Mouse (Mus musculus) granulocyte monocyte progenitor cell, adult 5-6 weeks (primary cell): ENCODE data around the gene Entpd6. TPM values are rescaled to one million over a fixed set of nuclear protein-coding genes. Genes with fewer than 3 reads are reported as not detected.

Experiments used
- ATAC-seq: replicated peaks from 2 replicates; pipeline ENCODE4 v1.8.0; 2016; ENCODE audit warnings: mild to moderate bottlenecking, moderate TSS enrichment, inconsistent platforms; ENCODE audit not compliant: poor library complexity, severe bottlenecking
- total RNA-seq, 2 experiments: library from RNA; stranded (forward) in 1 of 2; stranded (reverse) in 1 of 2; fragments of 200-712, 200-1000 nt in 1 of 2; fragments of >200 nt in 1 of 2; fragmentation: Nextera tagmentation in 1 of 2; gene quantifications; 2 replicates each; pipeline ENCODE4 v1.2.3; 2014 to 2017

The Entpd6 gene
- total RNA-seq, 2 experiments from 2014 or later: 14.7 to 17.0 TPM

DNA sequence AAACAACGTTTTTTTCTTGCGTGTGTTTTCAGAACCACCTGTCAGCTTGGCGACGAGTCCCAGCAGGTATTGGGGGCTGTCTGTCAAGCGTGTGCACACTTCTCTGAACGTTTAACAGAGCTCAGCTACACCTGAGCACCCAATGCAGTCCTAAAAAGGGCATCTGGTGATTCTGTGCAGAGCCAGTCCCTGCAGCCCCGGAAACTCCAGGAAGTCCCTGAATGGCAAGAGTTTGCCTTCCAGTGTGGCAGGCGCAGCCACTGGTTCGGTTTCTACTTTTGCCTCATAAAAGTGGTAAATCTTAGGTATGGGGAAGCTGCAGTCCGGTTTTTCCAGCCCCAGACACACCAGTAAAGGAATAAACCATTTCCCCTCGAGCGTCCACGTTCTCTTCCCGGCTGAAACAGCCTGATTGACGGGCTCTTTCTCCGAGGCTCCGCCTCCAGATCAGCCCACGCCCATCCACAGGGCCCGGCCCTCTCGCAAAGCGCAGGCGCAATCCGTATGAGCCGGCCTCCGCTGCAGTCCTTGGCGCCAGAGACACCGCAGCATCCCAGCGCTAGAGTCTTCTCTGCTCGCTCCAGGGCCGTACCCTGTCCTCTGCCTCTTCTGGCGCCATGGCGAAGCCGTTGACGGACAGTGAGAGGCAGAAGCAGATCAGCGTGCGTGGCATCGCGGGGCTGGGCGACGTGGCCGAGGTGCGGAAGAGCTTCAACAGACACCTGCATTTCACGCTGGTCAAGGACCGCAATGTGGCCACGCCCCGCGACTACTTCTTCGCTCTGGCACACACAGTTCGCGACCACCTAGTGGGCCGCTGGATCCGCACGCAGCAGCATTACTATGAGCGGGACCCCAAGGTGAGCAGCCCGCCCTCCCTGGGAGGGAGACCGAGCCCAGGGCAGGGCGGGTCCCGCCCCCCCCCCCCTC lies 37.7 kb downstream of the Entpd6 start, which contains the start of gene Pygb:
TSS of gene Pygb (plus strand) at position 485 of the 930 bp plus-strand sequence.
- ATAC-seq: peak; percentile 82

- ATAC-seq: peak; percentile 3
Observed at GRCm38 (mm10) chr2:150787234-150787771, 38.5 kb downstream of the Entpd6 start.

DNA sequence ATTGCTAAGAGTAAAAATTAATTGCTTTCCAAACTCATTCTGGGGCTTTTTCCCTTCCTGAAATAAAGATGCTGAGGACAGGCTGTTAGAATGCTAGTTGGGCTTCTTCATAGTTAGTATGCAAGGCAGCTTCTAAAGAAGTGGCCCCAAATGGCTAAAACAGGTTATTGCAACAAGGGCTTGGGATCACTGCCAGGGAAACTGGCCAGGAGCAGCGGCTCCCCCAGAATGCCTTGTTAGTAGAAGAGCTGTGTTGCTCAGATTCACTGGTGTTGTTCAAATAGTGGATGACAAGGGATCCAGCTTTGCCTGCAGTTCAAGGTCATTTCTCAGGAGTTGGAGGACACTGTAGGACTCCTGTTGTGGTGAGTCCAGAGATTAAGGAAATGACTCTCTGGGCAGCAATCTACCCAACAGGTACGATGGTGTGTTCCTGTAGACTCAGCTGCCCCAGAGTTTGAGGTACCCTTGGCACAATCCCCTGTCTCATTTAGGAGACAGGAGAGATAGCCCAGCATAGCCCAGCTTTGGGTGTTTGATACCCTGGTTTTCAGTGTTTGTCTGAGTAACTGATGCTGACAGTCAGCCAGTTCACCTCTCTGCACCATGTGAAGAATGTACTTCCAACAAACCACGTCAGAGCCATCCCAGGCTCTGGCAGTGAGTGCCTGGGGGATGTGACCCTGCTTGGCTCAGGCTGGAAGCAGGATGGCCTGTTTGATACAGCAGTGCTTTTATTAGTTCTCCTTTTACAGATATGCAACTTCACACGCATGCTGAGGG lies 40.1 kb downstream of the Entpd6 start:
- ATAC-seq: 0 out of 2 replicates have a peak, but pooled peaks have one; percentile 8

DNA sequence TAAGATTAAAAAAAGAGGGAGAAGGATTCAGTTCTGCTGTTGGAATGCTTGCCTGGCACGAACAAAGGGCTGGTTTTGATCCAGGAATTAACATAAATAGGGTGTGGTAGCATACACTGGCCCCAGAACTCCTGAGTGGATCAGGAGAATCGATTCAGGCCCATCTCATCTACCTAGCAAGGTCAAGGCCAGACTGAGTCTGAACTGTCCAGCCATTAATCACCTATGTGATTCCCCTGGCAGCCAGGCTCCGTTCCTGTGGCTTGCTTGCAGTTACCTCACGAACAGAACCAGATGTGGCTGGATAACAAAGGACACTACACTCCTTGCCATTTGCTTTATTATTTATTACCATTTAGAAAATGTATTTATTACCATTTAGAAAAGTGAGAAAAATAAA lies 44.5 kb downstream of the Entpd6 start:
- ATAC-seq: no peak

GRCm38 (mm10) chr2:150798084-150798483 lies 49.2 kb downstream of the Entpd6 start:
- no peak for ATAC-seq

GRCm38 (mm10) chr2:150800616-150801015 lies 51.8 kb downstream of the Entpd6 start:
- no peak for ATAC-seq

DNA sequence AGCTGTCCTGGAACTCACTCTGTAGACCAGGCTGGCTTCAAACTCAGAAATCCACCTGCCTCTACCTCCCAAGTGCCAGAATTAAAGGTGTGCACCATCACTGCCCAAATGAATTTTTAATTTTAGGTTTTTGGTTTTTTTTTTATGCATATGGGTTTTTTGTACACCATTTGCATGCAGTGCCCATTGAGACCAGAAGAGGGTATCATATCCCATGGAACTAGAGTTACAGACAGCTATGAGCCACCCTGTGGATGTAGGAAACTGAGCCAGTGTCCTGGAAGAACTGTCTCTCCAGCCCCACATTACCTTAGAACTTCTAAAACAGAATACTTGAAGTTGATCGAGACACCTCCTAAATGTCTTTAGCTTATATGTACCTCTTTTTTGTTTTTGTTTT lies 54.2 kb downstream of the Entpd6 start:
- ATAC-seq: peak; percentile 84

DNA sequence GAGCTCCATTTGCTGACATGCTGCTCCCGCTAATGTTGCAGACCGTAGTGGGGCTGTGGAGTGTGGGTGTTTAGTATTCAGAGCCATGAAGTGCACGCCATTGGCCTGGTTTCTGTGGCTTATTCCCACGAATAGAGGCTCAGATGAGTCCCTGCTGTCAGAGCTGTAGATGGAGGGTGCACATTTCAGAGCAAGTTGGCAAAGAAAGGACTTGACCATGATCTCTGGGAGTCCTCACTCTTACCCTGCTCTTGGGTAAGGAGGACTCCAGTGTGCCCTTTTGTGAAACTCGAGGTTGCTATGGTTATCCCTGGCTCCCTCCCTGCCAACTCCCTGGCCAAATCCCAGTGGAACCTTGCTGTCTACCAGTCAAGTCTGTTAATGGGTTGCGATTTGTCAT lies 59.5 kb downstream of the Entpd6 start:
- ATAC-seq: no peak

DNA sequence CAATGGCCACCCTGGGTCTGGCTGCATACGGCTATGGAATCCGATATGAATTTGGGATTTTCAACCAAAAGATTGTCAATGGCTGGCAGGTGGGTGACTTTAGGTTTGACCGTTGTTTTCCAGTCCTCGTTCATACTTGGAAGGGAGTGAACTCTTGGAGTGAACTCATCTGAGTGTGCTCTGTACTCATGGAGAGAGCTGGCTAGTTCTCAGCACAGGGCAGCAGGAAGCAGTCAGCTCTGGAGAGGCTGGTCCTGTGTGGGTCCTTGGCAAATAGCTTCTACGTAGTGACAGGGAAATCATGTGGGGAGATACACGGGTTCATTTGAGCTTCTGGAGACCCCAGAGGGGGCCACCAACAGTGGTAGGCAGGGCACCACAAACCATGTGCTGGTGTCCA lies 60.0 kb downstream of the Entpd6 start:
- no peak for ATAC-seq

DNA sequence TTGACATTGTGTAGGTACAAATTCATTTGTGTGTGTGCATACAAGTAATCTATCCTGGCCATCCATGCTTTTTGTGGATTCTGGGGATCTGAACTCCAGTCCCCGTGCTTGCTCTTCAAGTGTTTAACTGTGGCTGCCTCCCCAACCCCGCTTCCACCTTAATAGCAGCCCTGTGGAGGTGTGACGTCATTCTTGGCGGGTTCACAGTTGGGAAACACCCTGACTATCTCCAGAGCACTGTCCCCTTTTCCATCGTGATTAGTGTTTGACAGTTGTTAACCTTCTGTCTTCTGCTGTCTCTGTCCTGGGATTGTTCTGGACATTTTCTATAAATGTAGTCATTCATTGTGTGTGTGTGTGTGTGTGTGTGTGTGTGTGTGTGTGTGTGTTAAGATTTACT lies 61.8 kb downstream of the Entpd6 start:
- peak; percentile 36 for ATAC-seq

DNA sequence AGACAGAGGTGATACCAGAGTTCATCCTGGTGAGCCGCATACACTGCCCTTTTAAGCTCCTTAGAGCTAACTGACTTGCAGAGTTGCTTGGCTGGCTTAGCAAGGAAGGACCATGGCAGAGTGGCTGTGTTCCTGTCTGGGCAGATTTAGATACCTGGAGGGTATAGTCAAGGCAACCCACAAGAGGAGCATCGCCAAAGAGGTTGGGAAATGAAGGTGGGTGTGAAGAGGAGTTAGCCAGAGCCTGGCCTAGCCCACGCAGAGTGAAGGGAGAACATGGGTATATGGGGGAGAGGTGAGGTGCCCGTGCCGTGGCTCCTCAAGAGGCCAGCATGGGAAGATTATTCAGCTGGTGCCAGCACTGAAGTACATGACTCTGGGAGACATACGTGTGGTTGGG lies 64.0 kb downstream of the Entpd6 start:
- no peak for ATAC-seq

DNA sequence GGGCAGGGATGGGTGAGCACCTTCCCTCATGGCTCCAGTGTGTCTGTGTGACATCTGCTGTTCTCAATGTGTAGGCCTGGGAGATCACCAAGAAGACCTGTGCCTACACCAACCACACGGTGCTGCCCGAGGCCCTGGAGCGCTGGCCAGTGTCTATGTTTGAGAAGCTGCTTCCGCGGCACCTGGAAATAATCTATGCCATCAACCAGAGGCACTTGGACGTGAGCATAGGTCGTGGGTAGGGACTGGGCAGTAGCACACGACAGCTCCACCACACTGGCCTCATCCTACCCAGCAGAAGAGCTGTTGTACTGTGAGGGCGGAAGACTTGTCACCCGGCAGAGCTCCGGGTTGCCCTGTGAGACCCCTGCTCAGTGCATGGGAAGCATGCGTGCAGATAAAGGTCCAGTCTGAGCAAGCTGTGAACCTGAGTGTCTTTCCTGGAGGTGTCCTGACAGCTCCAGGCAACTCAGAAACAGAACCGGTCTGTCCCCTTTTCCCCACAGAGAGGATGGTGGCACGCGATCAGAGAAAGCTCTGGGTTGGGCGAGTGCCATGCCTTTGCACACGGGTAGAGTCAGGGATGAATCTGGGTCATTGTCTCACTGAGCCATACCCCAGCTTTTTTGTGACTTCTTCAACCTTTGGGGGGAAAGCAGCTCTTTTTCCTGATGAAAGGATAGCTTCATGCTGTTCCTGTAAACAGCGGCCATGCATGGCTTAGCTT lies 68.0 kb downstream of the Entpd6 start:
- no peak for ATAC-seq

- no peak for ATAC-seq
Observed at GRCm38 (mm10) chr2:150818742-150819141, 69.9 kb downstream of the Entpd6 start.

DNA sequence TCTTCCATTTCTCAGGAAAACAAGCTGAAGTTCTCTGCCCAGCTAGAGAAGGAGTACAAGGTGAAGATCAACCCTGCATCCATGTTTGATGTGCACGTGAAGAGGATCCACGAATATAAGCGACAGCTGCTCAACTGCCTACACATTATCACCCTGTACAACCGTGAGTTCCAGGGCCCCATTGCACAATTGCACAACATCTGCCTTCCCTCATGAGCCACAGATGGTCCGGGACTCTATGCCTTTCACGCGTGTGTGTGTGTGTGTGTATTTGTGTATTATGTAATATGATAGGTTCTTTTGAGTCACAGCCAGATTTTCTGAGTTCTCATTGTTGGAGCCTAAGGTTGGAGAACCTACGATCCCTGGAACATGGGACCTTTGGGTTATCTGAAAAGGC lies 71.9 kb downstream of the Entpd6 start:
- peak; percentile 63 for ATAC-seq

Other genes starting within 250 kb of the Entpd6 start
- gene Cst7, start 178.6 kb upstream of the Entpd6 start, total RNA-seq (2014; fragmentation: Nextera tagmentation): 336 and 375 TPM in 2 replicates
- gene Cst7, start 178.6 kb upstream of the Entpd6 start, total RNA-seq (2017): 403 and 441 TPM in 2 replicates
- 27.2 and 31.8 TPM in 2 replicates for gene Apmap, start 140.5 kb upstream of the Entpd6 start, total RNA-seq (2014; fragmentation: Nextera tagmentation)
- 79.5 and 89.3 TPM in 2 replicates for gene Apmap, start 140.5 kb upstream of the Entpd6 start, total RNA-seq (2017)
- gene Acss1, start 80.5 kb upstream of the Entpd6 start, total RNA-seq (2014; fragmentation: Nextera tagmentation): 13.1 and 14.5 TPM in 2 replicates
- gene Acss1, start 80.5 kb upstream of the Entpd6 start, total RNA-seq (2017): 8.1 and 12.2 TPM in 2 replicates
- not detected in 2 replicates for gene Vsx1, start 59.7 kb upstream of the Entpd6 start, total RNA-seq (2014; fragmentation: Nextera tagmentation)
- gene Vsx1, start 59.7 kb upstream of the Entpd6 start, total RNA-seq (2017): not detected in 2 replicates
- 18.3 and 18.9 TPM in 2 replicates for gene Pygb, start 37.7 kb downstream of the Entpd6 start, total RNA-seq (2014; fragmentation: Nextera tagmentation)
- 25.9 and 40.1 TPM in 2 replicates for gene Pygb, start 37.7 kb downstream of the Entpd6 start, total RNA-seq (2017)
- gene Abhd12, start 155.7 kb downstream of the Entpd6 start, total RNA-seq (2014; fragmentation: Nextera tagmentation): 24.8 and 38.0 TPM in 2 replicates
- gene Abhd12, start 155.7 kb downstream of the Entpd6 start, total RNA-seq (2017): 40.4 and 78.7 TPM in 2 replicates
- gene Gins1, start 156.4 kb downstream of the Entpd6 start, total RNA-seq (2014; fragmentation: Nextera tagmentation): 74.6 and 87.3 TPM in 2 replicates
- 145 and 153 TPM in 2 replicates for gene Gins1, start 156.4 kb downstream of the Entpd6 start, total RNA-seq (2017)